Mouse (Mus musculus): Measurements from ENCODE around the gene Msln.
"Not testable (repeated sequence)": the region's sequence is repeated elsewhere in the genome, so short reads cannot be mapped to it uniquely, and the experiment has no call there.

Gene Msln

DNA sequence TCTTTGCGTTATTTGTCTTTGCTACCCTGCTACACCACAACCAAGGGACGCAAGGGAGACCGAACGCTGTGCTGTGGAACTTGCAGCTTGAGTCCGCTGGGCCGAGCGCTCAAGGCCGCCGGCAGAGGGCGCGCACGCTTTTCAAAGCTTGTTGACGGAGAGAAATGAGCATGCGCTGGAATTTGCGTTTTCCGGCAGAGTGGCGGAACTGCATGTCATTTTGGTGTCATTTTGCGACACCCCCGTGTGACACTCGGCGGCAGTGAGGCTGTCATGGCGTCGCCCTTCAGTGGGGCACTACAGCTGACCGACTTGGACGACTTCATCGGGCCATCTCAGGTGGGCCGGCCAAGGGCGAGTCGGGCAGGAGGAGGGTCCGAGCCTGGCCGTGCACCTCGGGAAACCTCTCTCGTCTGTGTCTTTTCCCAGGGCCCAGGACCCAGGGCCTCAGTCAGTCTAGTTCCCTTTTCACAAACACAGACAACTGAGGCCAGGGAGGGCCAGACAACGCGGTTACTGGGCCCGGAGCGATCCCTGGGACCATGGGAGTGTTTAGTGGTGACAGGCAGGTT lies 19.5 kb upstream of the Msln start, which contains the start of gene Narfl:
Gene Narfl (plus strand): TSS at position 228 of the 572 bp plus-strand sequence.
- peak; percentile 96 for DNase-seq (ENCODE audit: inconsistent ontology term)

DNA sequence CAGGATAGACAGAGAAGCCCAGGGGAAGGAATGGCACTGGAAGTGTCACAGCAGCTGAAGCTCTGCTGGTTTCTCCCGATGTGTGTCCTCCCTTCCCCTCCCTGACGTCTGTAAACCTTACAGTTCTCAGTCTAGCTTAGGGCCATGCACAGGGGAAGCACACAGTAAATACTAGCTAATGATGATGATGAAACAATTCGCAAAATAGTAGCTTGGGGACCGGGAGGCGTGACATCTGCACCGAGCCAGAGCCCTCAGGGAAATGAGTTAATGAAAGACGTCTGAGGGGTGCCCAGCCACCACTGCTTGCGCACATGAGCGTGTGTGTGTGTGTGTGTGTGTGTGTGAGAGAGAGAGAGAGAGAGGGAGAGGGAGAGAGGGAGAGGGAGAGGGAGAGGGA lies 15.2 kb upstream of the Msln start:
- no peak for DNase-seq (ENCODE audit: inconsistent ontology term)

- peak; percentile 55 for DNase-seq (ENCODE audit: inconsistent ontology term)
Observed at GRCm38 (mm10) chr17:25765886-25766285, 11.7 kb upstream of the Msln start.

- no peak for DNase-seq (ENCODE audit: inconsistent ontology term)
Observed at GRCm38 (mm10) chr17:25762591-25762990, 8.4 kb upstream of the Msln start.

- DNase-seq (ENCODE audit: inconsistent ontology term), result no peak
Observed at GRCm38 (mm10) chr17:25761561-25761970, 7.4 kb upstream of the Msln start.

DNA sequence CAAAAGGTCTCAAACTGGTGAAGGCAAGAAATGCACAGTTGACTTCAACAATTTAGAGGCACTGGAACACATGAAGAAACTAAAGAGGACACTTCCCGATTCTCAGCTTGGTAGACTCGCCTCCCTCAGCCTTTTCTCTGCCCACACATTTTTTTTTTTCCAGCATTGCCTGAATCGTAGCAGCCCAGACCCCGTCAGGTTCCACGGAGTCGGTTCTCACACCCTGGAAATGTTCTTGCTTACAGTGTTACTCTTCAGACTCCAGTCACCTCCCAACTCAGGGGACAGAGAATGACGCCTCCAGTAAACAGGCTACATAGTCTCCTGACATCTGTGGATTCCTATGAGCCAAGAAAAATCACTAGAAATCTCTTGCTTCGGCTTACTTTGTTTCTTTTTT lies 6.0 kb upstream of the Msln start:
- no peak for DNase-seq (ENCODE audit: inconsistent ontology term)

DNA sequence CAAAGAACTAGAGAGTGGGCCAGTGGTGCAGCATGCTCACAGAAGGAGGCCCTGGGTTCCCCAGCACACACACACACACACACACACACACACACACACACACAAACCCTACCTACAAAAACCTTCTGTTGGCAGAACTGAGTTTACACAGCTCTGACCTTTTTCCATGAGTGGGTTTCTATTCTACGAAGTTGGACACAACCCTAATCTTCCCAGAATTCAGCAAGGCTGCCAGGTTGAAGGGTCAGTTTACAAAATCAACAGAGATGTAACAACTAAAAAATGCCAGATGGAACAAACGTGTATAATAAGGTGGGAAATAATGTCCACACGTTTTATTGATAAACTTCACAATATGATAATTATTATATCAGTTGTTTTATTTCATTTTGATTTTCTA lies 3.5 kb upstream of the Msln start:
- DNase-seq (ENCODE audit: inconsistent ontology term), result no peak

DNA sequence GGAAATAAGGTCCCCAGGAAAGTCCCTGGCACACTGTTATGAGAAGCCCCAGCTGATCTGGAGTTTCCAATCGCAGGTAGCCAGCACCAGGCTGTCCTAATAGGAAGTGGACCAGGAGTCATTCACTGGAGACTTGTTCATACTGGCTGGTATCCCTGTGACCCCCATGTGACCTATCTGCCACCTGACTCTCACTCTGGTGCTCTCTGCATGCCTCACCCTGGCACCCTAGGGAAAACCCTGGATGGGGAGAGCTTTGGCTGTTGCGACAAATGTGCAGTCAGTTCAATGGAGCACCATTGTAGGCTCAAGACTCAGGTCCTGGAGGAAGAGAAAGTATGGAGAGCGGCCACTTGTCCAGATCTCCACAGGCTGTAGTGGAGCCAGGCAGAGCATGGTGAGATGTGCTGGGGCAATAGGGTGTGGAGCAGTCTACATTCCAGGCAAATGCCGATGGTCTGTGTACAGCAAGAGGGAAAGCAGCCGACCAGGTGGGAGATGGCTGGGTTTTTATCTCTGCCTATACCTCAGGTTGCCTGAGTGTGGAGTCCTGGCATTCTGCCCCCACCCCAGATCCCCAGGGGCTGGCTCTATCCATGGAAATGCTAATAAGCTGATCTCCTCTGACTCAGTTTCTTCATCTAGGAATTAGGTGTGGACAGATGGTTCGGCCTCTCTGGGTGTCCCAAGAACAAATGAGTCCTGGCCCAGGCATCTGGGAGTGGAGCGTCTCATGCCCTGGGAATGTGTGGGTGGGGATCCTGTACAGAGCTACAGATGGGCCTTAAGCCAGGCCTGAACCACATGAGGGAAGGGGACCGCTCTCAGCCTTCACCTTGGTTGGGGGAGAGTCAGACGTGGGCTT lies 2.4 kb upstream of the Msln start:
- DNase-seq (ENCODE audit: inconsistent ontology term), result peak; percentile 87

DNA sequence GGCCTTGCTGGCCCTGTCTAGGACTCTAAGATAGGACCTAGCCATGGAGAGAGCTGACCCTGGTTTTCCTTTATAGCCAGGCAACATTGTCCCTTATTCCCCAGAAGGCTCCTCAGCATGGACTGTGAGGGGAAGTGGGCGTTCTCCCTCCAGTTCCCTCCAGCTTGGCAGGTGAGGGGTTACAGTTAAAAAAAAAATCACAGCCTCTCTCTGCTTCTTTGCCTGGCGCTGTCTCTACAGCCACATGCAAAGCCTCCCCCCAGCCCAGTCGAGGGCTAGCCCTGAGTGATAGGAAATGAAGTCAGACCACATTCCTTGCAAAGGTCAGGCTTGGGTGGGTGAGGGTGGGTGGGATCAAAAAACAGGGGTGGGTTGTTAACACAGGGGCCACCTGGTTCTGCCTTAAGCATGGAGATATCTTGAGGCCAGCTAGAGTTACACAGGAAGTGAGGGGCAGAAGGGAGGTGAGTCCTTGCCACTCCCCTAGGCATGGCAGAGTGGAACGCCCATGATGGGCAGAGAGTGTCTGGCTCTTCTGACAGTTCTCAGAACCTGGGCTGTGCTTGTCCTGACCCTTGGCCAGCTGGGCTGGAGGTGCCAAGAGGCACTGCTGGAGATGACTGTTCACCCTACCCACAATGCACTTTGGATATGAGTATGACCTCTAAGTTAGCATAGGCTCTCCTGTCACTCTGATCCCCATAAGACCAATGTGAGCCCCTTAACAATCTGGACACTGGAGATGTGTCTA lies 1.6 kb upstream of the Msln start:
- DNase-seq (ENCODE audit: inconsistent ontology term), result no peak

- no peak for DNase-seq (ENCODE audit: inconsistent ontology term)
Observed at GRCm38 (mm10) chr17:25755086-25755485, 908 bp upstream of the Msln start.

GRCm38 (mm10) chr17:25751446-25751845 lies 2.7 kb downstream of the Msln start:
- peak; percentile 82 for DNase-seq (ENCODE audit: inconsistent ontology term)

DNA sequence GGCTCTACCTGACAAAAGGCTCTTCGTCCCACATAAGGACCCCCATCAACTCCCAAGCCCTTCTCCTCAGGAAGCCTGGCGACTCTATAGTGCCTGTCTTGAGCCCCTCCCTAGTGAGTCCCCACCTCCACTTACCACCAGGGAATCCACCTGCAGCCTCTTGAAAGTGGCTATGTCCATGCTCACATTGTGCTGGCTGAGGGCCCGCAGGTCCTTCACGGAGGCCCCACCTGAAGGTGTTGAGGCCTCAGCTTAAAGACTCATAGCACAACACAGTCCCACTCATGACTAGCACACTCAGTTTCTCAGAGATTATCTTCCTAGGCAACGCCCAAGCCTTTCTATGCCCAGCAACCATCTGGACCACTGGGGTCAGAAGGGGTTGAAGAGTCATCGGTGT lies 4.9 kb downstream of the Msln start:
- no peak for DNase-seq (ENCODE audit: inconsistent ontology term)

GRCm38 (mm10) chr17:25748238-25748637 lies 5.9 kb downstream of the Msln start:
- DNase-seq (ENCODE audit: inconsistent ontology term), result no peak

- DNase-seq (ENCODE audit: inconsistent ontology term), result no peak
Observed at GRCm38 (mm10) chr17:25744311-25744710, 9.9 kb downstream of the Msln start.

DNA sequence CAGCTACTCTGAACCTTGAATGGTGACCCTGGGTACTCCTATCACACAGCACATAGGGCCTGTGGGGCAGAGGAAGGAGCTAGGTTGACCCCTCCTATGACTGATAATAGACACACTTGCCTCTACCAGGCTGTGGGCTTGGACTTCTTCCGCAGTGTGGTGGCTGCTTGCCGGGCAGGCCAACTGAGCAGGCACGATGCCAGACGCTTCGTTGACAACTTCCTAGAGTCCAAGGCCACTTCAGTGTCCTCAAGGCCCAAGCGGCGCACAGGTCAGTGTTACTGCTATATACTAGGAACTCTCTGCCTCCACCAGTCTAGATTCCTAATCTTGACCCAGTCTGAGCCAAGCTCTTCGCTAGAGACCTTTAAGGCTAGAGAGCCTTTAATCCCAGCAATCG lies 10.3 kb downstream of the Msln start:
- DNase-seq (ENCODE audit: inconsistent ontology term), result no peak

DNA sequence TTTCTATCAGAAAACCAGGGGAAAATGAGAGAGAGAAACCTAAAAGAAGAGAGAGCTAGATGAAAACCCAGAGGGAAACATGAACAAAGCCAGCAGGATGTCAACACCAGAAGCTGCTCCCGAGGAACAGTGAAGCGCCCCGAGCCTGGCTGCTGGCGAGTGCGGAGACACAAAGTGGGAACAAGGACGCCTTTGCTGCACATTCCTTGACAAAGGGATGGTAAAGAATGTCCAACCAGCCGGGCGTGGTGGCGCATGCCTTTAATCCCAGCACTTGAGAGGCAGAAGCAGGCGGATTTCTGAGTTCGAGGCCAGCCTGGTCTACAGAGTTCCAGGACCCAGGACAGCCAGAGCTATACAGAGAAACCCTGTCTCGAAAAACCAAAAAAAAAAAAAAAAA lies 12.7 kb downstream of the Msln start:
- DNase-seq (ENCODE audit: inconsistent ontology term), result not testable (repeated sequence)

- no peak for DNase-seq (ENCODE audit: inconsistent ontology term)
Observed at GRCm38 (mm10) chr17:25738861-25739260, 15.3 kb downstream of the Msln start.

- DNase-seq (ENCODE audit: inconsistent ontology term), result no peak
Observed at GRCm38 (mm10) chr17:25735745-25736144, 18.4 kb downstream of the Msln start, which contains the start of gene Mslnl. Gene Mslnl (plus strand): TSS chr17:25736042.

- no peak for DNase-seq (ENCODE audit: inconsistent ontology term)
Observed at GRCm38 (mm10) chr17:25735246-25735645, 18.9 kb downstream of the Msln start.

- DNase-seq (ENCODE audit: inconsistent ontology term), result peak; percentile 82
Observed at GRCm38 (mm10) chr17:25732082-25732481, 22.1 kb downstream of the Msln start.

- DNase-seq (ENCODE audit: inconsistent ontology term), result no peak
Observed at GRCm38 (mm10) chr17:25728009-25728270, 26.2 kb downstream of the Msln start.

- peak; percentile 100 for DNase-seq (ENCODE audit: inconsistent ontology term)
Observed at GRCm38 (mm10) chr17:25727265-25728008, 26.7 kb downstream of the Msln start, which contains the start of the genes Chtf18 and Rpusd1. Gene Chtf18 (minus strand): TSS chr17:25727419. Gene Rpusd1 (plus strand): TSS chr17:25727670.

Measured in Muller cell, postnatal 12 days (primary cell).